17 mouse cellular contexts compared by ENCODE assay signal in the genomic region with DNA sequence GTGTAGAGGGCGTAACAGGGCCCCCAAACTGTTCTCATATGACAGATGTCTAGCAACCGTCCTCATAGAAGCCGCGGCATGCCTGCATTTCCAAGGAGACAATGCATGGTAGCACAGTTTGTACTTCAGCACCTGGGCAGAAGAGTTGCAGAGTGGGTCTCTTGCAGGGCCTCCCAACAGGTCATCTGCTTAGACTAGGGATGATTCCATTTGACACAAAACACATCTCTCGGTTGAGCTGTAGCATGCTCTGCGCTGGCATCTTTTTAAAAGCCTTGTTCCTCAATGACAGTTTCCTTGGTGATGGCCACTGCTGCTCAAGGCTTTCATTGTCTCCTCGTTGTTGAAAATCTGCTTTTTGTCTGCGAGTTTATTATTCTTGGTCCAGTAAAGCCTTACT.
A peak's percentile ranks its signal among the peaks of the same experiment; 100 is the strongest.
DNase-seq lines count a peak whose midpoint lies in the region; ATAC-seq lines count a peak whose summit lies in the region.
"Had no signal": no experiment of that assay in that cellular context is flagged by ENCODE, and none has a peak within 500 bp of the region (broad histone marks: within the 10 kb centered on the region; RNA-seq: fewer than 3 reads in every experiment).

No protein-coding gene starts in this region.

- H3K27ac ChIP-seq in hindbrain, embryonic 10.5 days, result no peak overlapping the region
- H3K27ac ChIP-seq in hindbrain, embryonic 13.5 days, result no peak overlapping the region
- H3K27ac ChIP-seq in midbrain, embryonic 11.5 days (ENCODE audit: low read depth, low read length), result no peak overlapping the region
- H3K27ac ChIP-seq in midbrain, embryonic 15.5 days, result no peak overlapping the region
- H3K27ac ChIP-seq in midbrain, embryonic 14.5 days (replicated peaks; ENCODE audit: low read depth, low read length), result no peak overlapping the region
- no peak overlapping the region for H3K27ac ChIP-seq in forebrain, embryonic 13.5 days
- H3K27ac ChIP-seq: embryonic facial prominence, embryonic 10.5 days; gastrocnemius, adult 2 months; hindbrain, embryonic 15.5 days had no signal

- no peak for ATAC-seq in hindbrain, embryonic 13.5 days (ENCODE audit: low FRiP score)
- peak; percentile 77 for ATAC-seq in midbrain, embryonic 11.5 days (ENCODE audit: low FRiP score)
- no peak for ATAC-seq in midbrain, embryonic 15.5 days (replicated peaks)
- ATAC-seq in midbrain, embryonic 14.5 days (ENCODE audit: low FRiP score, low TSS enrichment), result no peak
- no peak for ATAC-seq in forebrain, embryonic 13.5 days
- ATAC-seq: forebrain, embryonic 14.5 days; inflammation-experienced regulatory T-cells, adult 6 months had no signal

- H3K4me2 ChIP-seq in hindbrain, embryonic 13.5 days, result no peak overlapping the region
- H3K4me2 ChIP-seq in midbrain, embryonic 11.5 days, result no peak overlapping the region
- no peak overlapping the region for H3K4me2 ChIP-seq in midbrain, embryonic 15.5 days
- H3K4me2 ChIP-seq in midbrain, embryonic 14.5 days (ENCODE audit: low read length), result no peak overlapping the region
- H3K4me2 ChIP-seq in forebrain, embryonic 13.5 days, result no peak overlapping the region
- H3K4me2 ChIP-seq: heart, embryonic 12.5 days; hindbrain, embryonic 15.5 days had no signal

- 51% methylated on average over 8 of the region's 8 CpGs for WGBS in hindbrain, embryonic 10.5 days
- 38% methylated on average over 8 of the region's 8 CpGs for WGBS in hindbrain, embryonic 13.5 days
- WGBS in midbrain, embryonic 11.5 days, result 26% methylated on average over 8 of the region's 8 CpGs
- WGBS in midbrain, embryonic 15.5 days, result 31% methylated on average over 8 of the region's 8 CpGs
- 19% methylated on average over 8 of the region's 8 CpGs for WGBS in midbrain, embryonic 14.5 days
- 64% methylated on average over 8 of the region's 8 CpGs for whole genome bisulfite sequencing in forebrain, embryonic 13.5 days

- H3K4me3 ChIP-seq in hindbrain, embryonic 10.5 days, result no peak overlapping the region
- no peak overlapping the region for H3K4me3 ChIP-seq in hindbrain, embryonic 13.5 days
- H3K4me3 ChIP-seq in midbrain, embryonic 11.5 days (ENCODE audit: low read depth, low read length), result no peak overlapping the region
- H3K4me3 ChIP-seq in midbrain, embryonic 15.5 days, result no peak overlapping the region
- no peak overlapping the region for H3K4me3 ChIP-seq in midbrain, embryonic 14.5 days (replicated peaks; ENCODE audit: low read depth, low read length)
- no peak overlapping the region for H3K4me3 ChIP-seq in forebrain, embryonic 13.5 days
- H3K4me3 ChIP-seq: embryonic facial prominence, embryonic 10.5 days; gastrocnemius, adult 2 months; heart, embryonic 12.5 days; hindbrain, embryonic 15.5 days had no signal

- peak; percentile 14 for DNase-seq in hindbrain, embryonic 10.5 days (ENCODE audit: low spot score)
- DNase-seq in midbrain, embryonic 11.5 days (ENCODE audit: low spot score, missing footprints), result peak; percentile 87
- DNase-seq in midbrain, embryonic 14.5 days, result peak; percentile 33
- DNase-seq in adrenal gland, postnatal 10 days, result no peak
- DNase-seq: adrenal gland, postnatal 14 days; cerebellum, adult 2 months; cerebellum, postnatal 10 days; gastrocnemius, adult 2 months; gastrocnemius, postnatal 25 days had no signal

- H3K36me3 ChIP-seq in hindbrain, embryonic 10.5 days, result no peaks in the 10 kb centered on the region
- no peaks in the 10 kb centered on the region for H3K36me3 ChIP-seq in hindbrain, embryonic 13.5 days
- H3K36me3 ChIP-seq in midbrain, embryonic 11.5 days (ENCODE audit: control insufficient read depth, insufficient read depth, low read length), result no peaks in the 10 kb centered on the region
- no peaks in the 10 kb centered on the region for H3K36me3 ChIP-seq in midbrain, embryonic 15.5 days (replicated peaks)
- no peaks in the 10 kb centered on the region for H3K36me3 ChIP-seq in midbrain, embryonic 14.5 days (ENCODE audit: control insufficient read depth, insufficient read depth, low read length)
- H3K36me3 ChIP-seq in forebrain, embryonic 13.5 days (ENCODE audit: poor library complexity, severe bottlenecking), result no peaks in the 10 kb centered on the region
- H3K36me3 ChIP-seq: embryonic facial prominence, embryonic 10.5 days; heart, embryonic 12.5 days; hindbrain, embryonic 15.5 days had no signal

- H3K9me3 ChIP-seq in hindbrain, embryonic 10.5 days, result no peaks in the 10 kb centered on the region
- no peaks in the 10 kb centered on the region for H3K9me3 ChIP-seq in hindbrain, embryonic 13.5 days
- no peaks in the 10 kb centered on the region for H3K9me3 ChIP-seq in midbrain, embryonic 11.5 days (ENCODE audit: control insufficient read depth, low read length)
- H3K9me3 ChIP-seq in midbrain, embryonic 15.5 days, result no peaks in the 10 kb centered on the region
- H3K9me3 ChIP-seq in midbrain, embryonic 14.5 days (ENCODE audit: control insufficient read depth, low read length), result no peaks in the 10 kb centered on the region
- H3K9me3 ChIP-seq in forebrain, embryonic 13.5 days (replicated peaks), result no peaks in the 10 kb centered on the region
- H3K9me3 ChIP-seq: embryonic facial prominence, embryonic 10.5 days; heart, embryonic 12.5 days; hindbrain, embryonic 15.5 days had no signal

- no peak overlapping the region for H3K9ac ChIP-seq in hindbrain, embryonic 13.5 days
- no peak overlapping the region for H3K9ac ChIP-seq in midbrain, embryonic 11.5 days (ENCODE audit: low read length)
- no peak overlapping the region for H3K9ac ChIP-seq in midbrain, embryonic 15.5 days
- no peak overlapping the region for H3K9ac ChIP-seq in midbrain, embryonic 14.5 days (replicated peaks; ENCODE audit: low read length)
- no peak overlapping the region for H3K9ac ChIP-seq in forebrain, embryonic 13.5 days
- H3K9ac ChIP-seq: heart, embryonic 12.5 days; hindbrain, embryonic 15.5 days had no signal

- peaks cover 15% of the 10 kb centered on the region for H3K4me1 ChIP-seq in hindbrain, embryonic 10.5 days (replicated peaks)
- H3K4me1 ChIP-seq in hindbrain, embryonic 13.5 days (replicated peaks), result peaks cover 7% of the 10 kb centered on the region; the same call in 1 of the 2 replicates
- H3K4me1 ChIP-seq in midbrain, embryonic 11.5 days (ENCODE audit: control insufficient read depth, insufficient read depth, low read length), result peaks cover 8% of the 10 kb centered on the region
- no peaks in the 10 kb centered on the region for H3K4me1 ChIP-seq in midbrain, embryonic 15.5 days
- H3K4me1 ChIP-seq in midbrain, embryonic 14.5 days (ENCODE audit: control insufficient read depth, insufficient read depth, low read length), result peaks cover 7% of the 10 kb centered on the region
- H3K4me1 ChIP-seq in forebrain, embryonic 13.5 days, result 0 out of 2 replicates have a peak, but pooled peaks cover 4% of the 10 kb centered on the region
- H3K4me1 ChIP-seq: heart, embryonic 12.5 days had no signal

- no peaks in the 10 kb centered on the region for H3K27me3 ChIP-seq in hindbrain, embryonic 10.5 days (ENCODE audit: insufficient read depth, poor library complexity, severe bottlenecking)
- no peaks in the 10 kb centered on the region for H3K27me3 ChIP-seq in hindbrain, embryonic 13.5 days
- H3K27me3 ChIP-seq in midbrain, embryonic 11.5 days (ENCODE audit: control insufficient read depth, insufficient read depth, low read length), result no peaks in the 10 kb centered on the region
- H3K27me3 ChIP-seq in midbrain, embryonic 15.5 days (replicated peaks), result no peaks in the 10 kb centered on the region
- no peaks in the 10 kb centered on the region for H3K27me3 ChIP-seq in midbrain, embryonic 14.5 days (ENCODE audit: control insufficient read depth, insufficient read depth, low read length)
- H3K27me3 ChIP-seq in forebrain, embryonic 13.5 days, result no peaks in the 10 kb centered on the region
- H3K27me3 ChIP-seq: heart, embryonic 12.5 days; hindbrain, embryonic 15.5 days had no signal
